Mouse (Mus musculus) lung, adult 2 months (tissue): Measurements from ENCODE around the gene Slc22a14.

Experiments
- CTCF ChIP-seq: fragments of 200-500 bp; IDR thresholded peaks from 2 replicates; pipeline ENCODE4 v1.5.1; 2011; ENCODE audit warnings: mild to moderate bottlenecking, low read length, control low read depth; ENCODE audit not compliant: insufficient read depth
- POLR2A ChIP-seq: fragments of 200-500 bp; IDR thresholded peaks from 2 replicates; pipeline ENCODE4 v1.6.1; 2011; ENCODE audit warnings: low read depth, mild to moderate bottlenecking, control low read depth, low read length, borderline replicate concordance; ENCODE audit errors: extremely low read depth

DNA sequence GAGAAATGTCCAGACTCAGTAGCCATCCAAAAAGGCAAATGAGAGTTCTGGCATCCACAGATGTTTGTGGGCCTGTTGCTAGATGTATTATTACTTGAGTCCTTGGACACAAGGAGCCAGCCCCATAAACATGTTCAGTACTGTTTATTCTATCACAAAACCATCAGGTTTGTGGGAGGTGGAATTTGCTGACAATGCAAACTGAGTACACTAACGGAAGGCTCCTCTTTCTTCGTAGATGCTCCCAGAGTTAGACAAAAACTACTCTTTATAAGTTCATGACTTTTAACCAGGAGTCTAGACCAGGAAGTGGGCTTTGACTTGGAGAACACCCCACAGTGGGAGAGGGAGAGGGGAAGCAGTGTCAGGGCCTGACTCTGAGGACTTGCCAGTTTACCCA, 197.7 kb downstream of the Slc22a14 start:
- TF ChIP-seq CTCF: no peak
- TF ChIP-seq POLR2A: no peak
